Mouse (Mus musculus) midbrain, postnatal 0 days (tissue): ENCODE measurements around the gene Gm20388. TPM values are rescaled to one million over a fixed set of nuclear protein-coding genes. Genes with fewer than 3 reads are reported as not detected.

ENCODE experiments used
- ATAC-seq: fragments of 200-750 bp; cut with Nextera tagmentation; 2 replicates; pipeline ENCODE4 v1.8.0; 2017; ENCODE audit warnings: moderate number of reproducible peaks, mild to moderate bottlenecking, moderate TSS enrichment, moderate library complexity; ENCODE audit not compliant: low FRiP score
- DNase-seq: peaks from one replicate; pipeline ENCODE4 v3.0.0-alpha.2; 2015; ENCODE audit warnings: low spot score
- H3K27ac ChIP-seq: fragments of 300-500 bp; sonication (generic); 2 replicates; pipeline ENCODE4 v1.5.1; 2014; ENCODE audit warnings: low read depth, mild to moderate bottlenecking, low read length, mixed read lengths
- H3K27me3 ChIP-seq: fragments of 300-500 bp; sonication (generic); 2 replicates; pipeline ENCODE4 v1.6.1; 2014; ENCODE audit warnings: low read length, control low read depth, mixed read lengths; ENCODE audit not compliant: insufficient read depth
- H3K36me3 ChIP-seq: fragments of 300-500 bp; sonication (generic); 2 replicates; pipeline ENCODE4 v1.6.1; 2014; ENCODE audit warnings: low read length, control low read depth, mixed read lengths; ENCODE audit not compliant: insufficient read depth
- H3K4me1 ChIP-seq: fragments of 300-500 bp; sonication (generic); 2 replicates; pipeline ENCODE4 v1.6.1; 2014; ENCODE audit warnings: mild to moderate bottlenecking, control low read depth, antibody characterized with exemption, low read length, mixed read lengths; ENCODE audit not compliant: insufficient read depth
- H3K4me2 ChIP-seq: fragments of 300-500 bp; sonication (generic); 2 replicates; pipeline ENCODE4 v1.6.1; 2014; ENCODE audit warnings: low read depth, mild to moderate bottlenecking, low read length, mixed read lengths; ENCODE audit not compliant: poor library complexity, severe bottlenecking
- H3K4me3 ChIP-seq: fragments of 300-500 bp; sonication (generic); 2 replicates; pipeline ENCODE4 v1.5.1; 2014; ENCODE audit warnings: low read depth, mild to moderate bottlenecking, low read length, moderate library complexity
- H3K9ac ChIP-seq: fragments of 300-500 bp; sonication (generic); replicated peaks from 2 replicates; pipeline ENCODE4 v1.6.1; 2014; ENCODE audit warnings: mild to moderate bottlenecking, low read length, moderate library complexity, mixed read lengths; ENCODE audit not compliant: poor library complexity, severe bottlenecking
- H3K9me3 ChIP-seq: fragments of 300-500 bp; sonication (generic); 2 replicates; pipeline ENCODE4 v1.6.1; 2016; ENCODE audit warnings: low read length, control low read depth
- CTCF ChIP-seq: IDR thresholded peaks from 2 replicates; pipeline ENCODE4 v1.5.1; 2016; ENCODE audit warnings: antibody characterized with exemption, mild to moderate bottlenecking
- WGBS: fragments of 180-500 bp; shearing (Covaris S2); extraction: QIAGEN DNeasy Blood & Tissue Kit; methylation state at CpG from one replicate; pipeline ENCODE4 v1.1.7; 2014; 5-methylcytosine and 5-hydroxymethylcytosine counted together
- polyA plus RNA-seq: library from polyadenylated mRNA; unstranded; fragments of >200 nt; fragmentation: Nextera tagmentation; extraction: Ambion mirVana; gene quantifications from 2 replicates; pipeline ENCODE4 v1.2.1, GENCODE M21; 2015
- total RNA-seq: library from RNA; depleted of rRNA; stranded (reverse); fragments of >200 nt; gene quantifications from 2 replicates; pipeline ENCODE4 v1.2.3, GENCODE M21; 2014

Gm20388 gene
- total and polyA plus RNA-seq, 2 experiments from 2014 or later: 74.2 TPM; not detected in 1

DNA sequence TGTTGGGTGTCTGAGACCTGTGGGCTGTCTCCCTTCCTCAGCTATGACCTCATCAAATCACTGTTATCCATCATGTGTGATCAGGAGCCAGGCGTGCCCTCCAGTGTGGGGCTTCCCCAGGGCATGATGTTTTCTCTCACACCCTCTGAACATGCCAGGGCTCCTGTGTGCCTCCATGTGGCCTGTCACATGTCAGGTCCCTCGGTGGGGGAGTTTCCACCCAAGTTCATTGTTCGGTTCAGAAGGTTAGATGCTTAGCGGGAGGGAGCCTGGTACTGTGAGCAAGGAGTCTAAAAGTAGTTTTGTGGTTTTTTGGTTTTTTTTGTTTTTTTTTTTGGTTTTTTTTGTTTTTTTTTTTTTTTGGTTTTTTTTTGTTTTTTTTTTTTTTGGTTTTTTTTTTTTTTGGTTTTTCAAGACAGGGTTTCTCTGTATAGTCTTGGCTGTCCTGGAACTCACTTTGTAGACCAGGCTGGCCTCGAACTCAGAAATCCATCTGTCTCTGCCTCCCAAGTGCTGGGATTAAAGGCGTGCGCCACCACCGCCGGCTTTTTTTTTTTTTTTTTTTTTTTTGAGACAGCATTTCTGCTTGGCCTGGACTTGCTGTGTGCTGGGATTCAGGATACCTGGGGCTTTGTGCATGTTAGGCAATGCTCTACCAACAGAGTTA, 553.4 kb downstream of the Gm20388 start:
- TF ChIP-seq CTCF: no peak
- H3K36me3 ChIP-seq: no peaks in the 10 kb centered on the region
- WGBS: 95% methylated on average over 6 of the region's 9 CpGs
- DNase-seq: no peak
- peaks cover 13% of the 10 kb centered on the region for H3K4me1 ChIP-seq
- no peak overlapping the region for H3K9ac ChIP-seq
- H3K4me2 ChIP-seq: no peak overlapping the region
- H3K27ac ChIP-seq: no peak overlapping the region
- ATAC-seq: no peak
- H3K27me3 ChIP-seq: no peaks in the 10 kb centered on the region
- no peaks in the 10 kb centered on the region for H3K9me3 ChIP-seq
- H3K4me3 ChIP-seq: no peak overlapping the region

DNA sequence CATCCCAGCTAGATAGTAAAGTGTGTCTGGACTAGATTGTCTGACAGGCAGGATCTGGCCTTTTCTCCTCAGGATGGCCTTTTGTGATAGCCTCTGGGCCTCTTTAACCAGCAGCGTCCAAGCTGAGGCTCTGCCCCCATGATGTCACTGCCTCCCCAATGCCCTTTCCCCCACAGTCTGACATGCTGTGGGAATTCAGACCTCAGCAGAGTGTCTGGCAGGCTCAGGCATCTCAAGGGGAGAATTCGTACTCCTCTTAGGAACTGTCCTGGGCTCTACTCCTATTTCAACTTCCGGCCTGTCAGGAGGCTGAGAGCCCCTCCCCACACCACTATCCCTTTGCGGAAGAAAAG, 553.9 kb downstream of the Gm20388 start:
- H3K27me3 ChIP-seq: no peaks in the 10 kb centered on the region

DNA sequence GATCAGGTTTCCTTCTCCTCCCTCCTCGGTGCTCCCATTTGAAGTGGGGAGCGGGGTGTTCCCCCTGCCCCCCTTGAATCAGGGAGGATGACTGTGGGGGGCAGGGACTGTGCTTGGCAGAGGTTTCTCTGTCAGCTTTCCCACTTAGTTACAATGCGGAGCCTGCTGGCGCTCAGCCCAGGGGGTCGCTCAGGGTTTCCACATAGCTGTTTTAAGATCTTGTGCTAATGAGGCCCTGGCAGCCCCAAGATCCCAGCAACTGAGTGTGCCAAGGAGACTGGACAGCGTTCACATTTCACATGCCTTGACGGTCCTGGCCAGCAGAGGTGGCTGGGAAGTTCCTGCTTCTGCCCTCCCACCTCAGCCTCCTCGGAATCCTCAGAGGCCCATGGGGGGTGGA, 555.1 kb downstream of the Gm20388 start:
- no peaks in the 10 kb centered on the region for H3K36me3 ChIP-seq
- no peak for TF ChIP-seq CTCF
- no peak overlapping the region for H3K4me2 ChIP-seq
- peak; percentile 53 for ATAC-seq
- peaks cover 8% of the 10 kb centered on the region; the same call in 1 of the 2 replicates for H3K4me1 ChIP-seq
- WGBS: 15% methylated on average over 8 of the region's 8 CpGs
- H3K27ac ChIP-seq: no peak overlapping the region
- no peak overlapping the region for H3K4me3 ChIP-seq
- DNase-seq: peak; percentile 86
- H3K27me3 ChIP-seq: no peaks in the 10 kb centered on the region
- no peak overlapping the region for H3K9ac ChIP-seq
- H3K9me3 ChIP-seq: no peaks in the 10 kb centered on the region

More for the DNA sequence above, 553.9 kb downstream of the Gm20388 start:
- H3K27ac ChIP-seq: no peak overlapping the region
- H3K4me2 ChIP-seq: no peak overlapping the region
- H3K4me3 ChIP-seq: no peak overlapping the region
- ATAC-seq: no peak
- H3K9me3 ChIP-seq: no peaks in the 10 kb centered on the region
- no peak overlapping the region for H3K9ac ChIP-seq
- 86% methylated on average over 4 of the region's 4 CpGs for WGBS
- no peak for DNase-seq
- peaks cover 13% of the 10 kb centered on the region for H3K4me1 ChIP-seq
- no peak for TF ChIP-seq CTCF
- H3K36me3 ChIP-seq: no peaks in the 10 kb centered on the region

DNA sequence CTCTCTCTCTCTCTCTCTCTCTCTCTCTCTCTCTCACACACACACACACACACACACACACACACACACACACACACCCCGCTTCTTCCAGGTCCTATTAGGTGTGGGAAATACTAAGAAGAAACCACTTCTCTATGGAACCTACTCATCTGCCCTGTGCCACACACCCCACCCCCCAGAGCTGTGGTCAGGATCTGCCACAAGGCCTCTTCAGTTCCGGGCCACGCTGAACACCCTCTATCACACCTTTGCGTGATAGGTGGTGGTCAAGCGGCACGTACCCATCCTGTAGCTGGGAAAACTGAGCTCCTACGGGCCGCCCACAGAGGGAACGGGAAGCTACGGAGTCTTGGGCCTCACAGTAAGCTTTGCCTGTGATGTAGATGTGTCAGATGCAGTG, 555.6 kb downstream of the Gm20388 start:
- Histone ChIP-seq H3K27ac (no peak overlapping the region), H3K4me2 (no peak overlapping the region), H3K9ac (no peak overlapping the region), H3K4me1 (0 out of 2 replicates have a peak, but pooled peaks cover 3% of the 10 kb centered on the region), H3K36me3 (no peaks in the 10 kb centered on the region), H3K27me3 (no peaks in the 10 kb centered on the region), H3K4me3 (no peak overlapping the region), H3K9me3 (no peaks in the 10 kb centered on the region)
- TF ChIP-seq CTCF: no peak
- ATAC-seq: no peak
- 72% methylated on average over 10 of the region's 10 CpGs for WGBS
- DNase-seq: no peak

DNA sequence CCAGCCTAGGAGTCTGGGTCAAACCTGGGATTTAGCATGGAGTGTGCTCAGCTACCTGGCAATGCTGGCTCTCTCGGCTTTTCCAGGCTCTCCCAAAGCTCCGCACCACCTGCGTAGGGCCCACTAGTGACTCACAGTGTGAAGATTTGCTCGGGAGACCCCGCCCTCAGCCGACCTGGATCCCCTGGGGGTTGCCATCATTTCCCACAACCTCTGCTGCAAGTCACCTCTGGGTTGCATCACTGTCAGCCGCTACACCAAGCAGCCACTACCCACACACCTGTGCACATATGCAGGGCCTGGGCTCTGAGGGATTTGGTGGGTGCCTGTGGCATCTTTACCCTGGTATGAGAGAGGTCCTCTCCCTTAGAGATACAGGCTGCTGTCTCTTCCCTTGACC, 557.0 kb downstream of the Gm20388 start:
- Histone ChIP-seq H3K27me3 (no peaks in the 10 kb centered on the region), H3K4me2 (no peak overlapping the region), H3K4me1 (peaks cover 13% of the 10 kb centered on the region; the same call in 1 of the 2 replicates), H3K9me3 (no peaks in the 10 kb centered on the region), H3K27ac (no peak overlapping the region), H3K36me3 (no peaks in the 10 kb centered on the region), H3K9ac (no peak overlapping the region), H3K4me3 (no peak overlapping the region)
- ATAC-seq (no peak), DNase-seq (no peak)
- no peak for TF ChIP-seq CTCF
- WGBS: 89% methylated on average over 7 of the region's 7 CpGs

DNA sequence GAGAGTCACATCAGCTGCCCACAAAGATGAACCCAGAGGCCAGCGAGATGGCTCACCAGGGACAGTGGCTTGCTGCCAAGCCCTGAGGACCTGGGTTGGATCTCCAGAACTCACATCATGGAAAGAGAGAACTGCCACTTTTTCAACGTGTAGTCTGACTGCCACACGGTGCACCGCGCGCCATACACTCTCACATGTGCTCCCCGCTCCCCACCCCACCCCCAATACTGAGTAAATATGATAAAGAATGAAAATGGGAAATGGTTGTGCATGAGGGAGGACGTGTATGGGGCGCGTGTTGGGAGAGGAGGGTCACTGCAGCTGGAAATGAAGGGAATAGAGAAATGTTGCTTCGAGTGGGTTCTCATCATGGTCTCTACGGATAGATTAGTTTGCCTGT, 559.5 kb downstream of the Gm20388 start:
- no peak for TF ChIP-seq CTCF
- DNase-seq (no peak), ATAC-seq (no peak)
- Histone ChIP-seq H3K4me3 (no peak overlapping the region), H3K9me3 (no peaks in the 10 kb centered on the region), H3K4me1 (peaks cover 13% of the 10 kb centered on the region; the same call in 1 of the 2 replicates), H3K27ac (no peak overlapping the region), H3K4me2 (no peak overlapping the region), H3K9ac (no peak overlapping the region), H3K27me3 (no peaks in the 10 kb centered on the region), H3K36me3 (no peaks in the 10 kb centered on the region)
- 93% methylated on average over 12 of the region's 12 CpGs for WGBS
